In the genomic region with DNA sequence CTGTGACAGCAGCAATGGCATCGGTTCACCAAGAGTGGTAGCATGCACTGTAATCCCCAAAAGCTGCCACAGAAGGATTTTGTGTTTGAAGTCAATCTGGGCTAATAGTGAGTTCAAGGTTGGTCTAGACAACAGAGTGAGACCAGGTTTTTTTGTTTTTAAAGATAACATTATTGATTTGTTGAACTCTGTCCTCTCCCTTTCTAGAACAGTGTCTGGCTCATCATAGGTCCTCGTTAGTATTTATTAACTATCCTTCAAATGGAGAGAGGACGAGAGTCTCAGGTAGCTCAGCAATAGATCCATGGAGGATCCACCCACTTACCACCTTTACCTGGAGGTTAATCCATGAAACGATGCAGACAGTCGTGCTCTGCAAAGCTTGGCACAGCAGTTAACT, we compare ENCODE assay signal across 35 mouse cellular contexts.
"Had no signal": no experiment of that assay in that cellular context is flagged by ENCODE, and none has a peak within 500 bp of the region (broad histone marks: within the 10 kb centered on the region; RNA-seq: fewer than 3 reads in every experiment).

No protein-coding gene starts in this region.

- H3K4me1 ChIP-seq: intestine, embryonic 15.5 days had no signal

- H3K27ac ChIP-seq: heart, adult 2 months; heart, embryonic 10.5 days; heart, embryonic 13.5 days; heart, embryonic 15.5 days; hindbrain, embryonic 10.5 days; hindbrain, embryonic 12.5 days; hindbrain, embryonic 13.5 days; hindbrain, embryonic 14.5 days; hindbrain, embryonic 15.5 days; hindbrain, postnatal 0 days; intestine, embryonic 15.5 days; kidney, embryonic 15.5 days; kidney, postnatal 0 days; layer of hippocampus, adult 2 months had no signal

- H3K27me3 ChIP-seq: heart, embryonic 12.5 days; heart, embryonic 13.5 days; heart, embryonic 15.5 days; hindbrain, embryonic 15.5 days; intestine, embryonic 15.5 days; kidney, embryonic 15.5 days had no signal

- H3K9me3 ChIP-seq: heart, embryonic 10.5 days; heart, embryonic 12.5 days; heart, embryonic 13.5 days; heart, embryonic 15.5 days; hindbrain, embryonic 10.5 days; hindbrain, embryonic 12.5 days; hindbrain, embryonic 13.5 days; hindbrain, embryonic 15.5 days; intestine, embryonic 15.5 days; kidney, embryonic 15.5 days had no signal

- H3K9ac ChIP-seq: heart, embryonic 12.5 days; heart, embryonic 13.5 days; heart, embryonic 15.5 days; hindbrain, embryonic 12.5 days; hindbrain, embryonic 13.5 days; hindbrain, embryonic 14.5 days; hindbrain, embryonic 15.5 days; intestine, embryonic 15.5 days; kidney, embryonic 15.5 days had no signal

- DNase-seq: heart, adult 2 months; heart, postnatal 10 days; heart, postnatal 14 days; heart, postnatal 36 days; heart, postnatal 4 days; kidney, adult 11 months; kidney, adult 18-20 months; kidney, adult 2 months; kidney, adult 8-10 months; kidney, adult 9 months; kidney, postnatal 10 days; kidney, postnatal 14 days; kidney, postnatal 25 days; kidney, postnatal 36 days; kidney, postnatal 4 days; layer of hippocampus, adult 9-11 months had no signal

- H3K36me3 ChIP-seq: heart, embryonic 10.5 days; heart, embryonic 12.5 days; heart, embryonic 13.5 days; heart, embryonic 15.5 days; hindbrain, embryonic 10.5 days; hindbrain, embryonic 13.5 days; hindbrain, embryonic 15.5 days; intestine, embryonic 15.5 days; kidney, embryonic 15.5 days had no signal

- H3K4me3 ChIP-seq: heart, adult 2 months; heart, embryonic 10.5 days; heart, embryonic 12.5 days; heart, embryonic 13.5 days; heart, embryonic 15.5 days; hindbrain, embryonic 10.5 days; hindbrain, embryonic 12.5 days; hindbrain, embryonic 13.5 days; hindbrain, embryonic 15.5 days; intestine, embryonic 15.5 days; kidney, embryonic 15.5 days; layer of hippocampus, adult 2 months had no signal

- H3K4me2 ChIP-seq: heart, embryonic 11.5 days; heart, embryonic 12.5 days; heart, embryonic 13.5 days; heart, embryonic 15.5 days; hindbrain, embryonic 12.5 days; hindbrain, embryonic 13.5 days; hindbrain, embryonic 14.5 days; hindbrain, embryonic 15.5 days; intestine, embryonic 15.5 days; kidney, embryonic 15.5 days had no signal

- ATAC-seq: hindbrain, embryonic 16.5 days; hindbrain, postnatal 0 days; inflammation-experienced regulatory T-cells, adult 6 months; intestine, embryonic 15.5 days; intestine, embryonic 16.5 days; intestine, postnatal 0 days had no signal
